Mouse (Mus musculus): ENCODE measurements around the gene 1110065P20Rik.

DNA sequence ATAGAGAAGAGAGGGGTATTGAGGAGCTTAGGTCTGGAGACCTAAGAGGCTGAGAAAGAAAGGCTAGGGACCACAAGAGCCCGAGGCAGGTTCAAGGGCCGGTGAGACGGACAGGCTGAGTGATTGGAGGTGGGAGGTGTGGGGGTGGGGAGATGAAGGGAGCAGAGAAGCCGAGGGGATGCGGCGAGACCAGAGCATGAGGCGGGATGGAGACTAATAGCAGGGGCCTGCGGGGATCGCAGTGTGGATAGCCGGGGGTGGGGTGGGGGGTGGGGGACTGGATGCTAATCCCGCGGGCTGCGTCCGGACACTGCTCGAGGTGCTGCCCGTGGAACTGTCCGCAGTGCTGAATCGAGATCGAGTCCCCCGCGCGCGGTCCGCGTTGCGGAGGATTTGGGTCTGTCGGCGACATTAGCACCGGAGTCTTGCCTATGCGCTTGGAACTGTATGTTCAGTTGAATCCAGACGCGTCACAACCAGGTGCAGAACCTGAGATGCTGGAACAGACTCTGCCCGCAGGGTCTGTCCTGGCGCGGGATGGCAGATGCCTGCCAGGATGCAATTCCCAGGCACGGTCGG, 31.2 kb upstream of the 1110065P20Rik start:
- TF ChIP-seq POLR2A (IDR thresholded peaks at IDR 0.05; ENCODE audit: insufficient read depth, low read length) (no peak), CTCF (IDR thresholded peaks at IDR 0.05; ENCODE audit: low read depth, low read length) (no peak)

Data from ES-Bruce4 (cell line).